Mouse (Mus musculus) heart, embryonic 14.5 days (tissue): ENCODE measurements around the gene Pdgfra. TPM values are rescaled to one million over a fixed set of nuclear protein-coding genes. Genes with fewer than 3 reads are reported as not detected.
A peak's percentile ranks its signal among the peaks of the same experiment; 100 is the strongest.

Experiments
- ATAC-seq: fragments of 200-750 bp; cut with Nextera tagmentation; 2 replicates; pipeline ENCODE4 v1.8.0; 2017; ENCODE audit warnings: low read depth, moderate TSS enrichment; ENCODE audit not compliant: insufficient number of reproducible peaks, insufficient read depth, low FRiP score
- H3K27ac ChIP-seq, 2 experiments: fragments of 200-500 bp in 1 of 2; fragments of 300-500 bp in 1 of 2; sonication (generic) in 1 of 2; replicated peaks in 1 of 2; 2 replicates each; pipeline ENCODE4 v1.5.1; 2012 to 2014; ENCODE audit warnings: low read depth in 2 of 2, low read length in 2 of 2, control low read depth in 1 of 2, mild to moderate bottlenecking in 1 of 2, mixed read lengths in 1 of 2; ENCODE audit not compliant: control insufficient read depth in 1 of 2, insufficient read depth in 1 of 2
- H3K27me3 ChIP-seq: fragments of 300-500 bp; sonication (generic); 2 replicates; pipeline ENCODE4 v1.6.1; 2014; ENCODE audit warnings: mild to moderate bottlenecking, low read length, control low read depth; ENCODE audit not compliant: control insufficient read depth, insufficient read depth
- H3K36me3 ChIP-seq: fragments of 300-500 bp; sonication (generic); 2 replicates; pipeline ENCODE4 v1.6.1; 2014; ENCODE audit warnings: mild to moderate bottlenecking, control low read depth, low read length, mixed read lengths; ENCODE audit not compliant: control insufficient read depth, insufficient read depth
- H3K4me1 ChIP-seq, 2 experiments: fragments of 200-500 bp in 1 of 2; fragments of 300-500 bp in 1 of 2; sonication (generic) in 1 of 2; 2 replicates each; pipeline ENCODE4 v1.6.1; 2012 to 2014; ENCODE audit warnings: low read length in 2 of 2, control low read depth in 1 of 2, mixed read lengths in 1 of 2; ENCODE audit not compliant: control insufficient read depth in 2 of 2, insufficient read depth in 2 of 2
- H3K4me2 ChIP-seq: fragments of 300-500 bp; sonication (generic); 2 replicates; pipeline ENCODE4 v1.6.1; 2014; ENCODE audit warnings: mild to moderate bottlenecking, low read length
- H3K4me3 ChIP-seq, 2 experiments: fragments of 200-500 bp in 1 of 2; fragments of 300-500 bp in 1 of 2; sonication (generic) in 1 of 2; 2 replicates each; pipeline ENCODE4 v1.5.1; 2012 to 2014; ENCODE audit warnings: low read length in 2 of 2, mild to moderate bottlenecking in 2 of 2, control low read depth in 1 of 2, low read depth in 1 of 2, moderate library complexity in 1 of 2; ENCODE audit not compliant: control insufficient read depth in 1 of 2, insufficient read depth in 1 of 2
- H3K9ac ChIP-seq: fragments of 300-500 bp; sonication (generic); 2 replicates; pipeline ENCODE4 v1.6.1; 2014; ENCODE audit warnings: mild to moderate bottlenecking, low read length
- H3K9me3 ChIP-seq: fragments of 300-500 bp; sonication (generic); 2 replicates; pipeline ENCODE4 v1.6.1; 2016; ENCODE audit warnings: low read length, control low read depth; ENCODE audit not compliant: control insufficient read depth
- WGBS: fragments of 180-500 bp; shearing (Covaris S2); extraction: QIAGEN DNeasy Blood & Tissue Kit; methylation state at CpG from one replicate; pipeline ENCODE4 v1.1.7; 2014; 5-methylcytosine and 5-hydroxymethylcytosine counted together
- polyA plus RNA-seq: library from polyadenylated mRNA; unstranded; fragments of >200 nt; fragmentation: Nextera tagmentation; extraction: Ambion mirVana; gene quantifications from 2 replicates; pipeline ENCODE4 v1.2.1, GENCODE M21; 2014

Gene Pdgfra
- polyA plus RNA-seq, 1 experiment from 2014 or later: 24.5 TPM

- Histone ChIP-seq H3K27ac (no peak overlapping the region), H3K4me2 (peak overlapping the region; percentile 74), H3K36me3 (no peaks in the 10 kb centered on the region), H3K4me1 (peaks cover 2 to 4% of the 10 kb centered on the region in 2 experiments; a peak in 3 of 4 replicates), H3K9ac (no peak overlapping the region), H3K27me3 (peaks cover 47% of the 10 kb centered on the region), H3K4me3 (no peak overlapping the region), H3K9me3 (no peaks in the 10 kb centered on the region)
- WGBS: 15% methylated on average over 7 of the region's 7 CpGs
- no peak for ATAC-seq
These were observed 8.3 kb upstream of the Pdgfra start for GRCm38 (mm10) chr5:75143767-75144166.

GRCm38 (mm10) chr5:75145341-75145740 is 6.8 kb upstream of the Pdgfra start:
- H3K4me1 ChIP-seq: peaks cover 5 to 9% of the 10 kb centered on the region in 2 experiments

GRCm38 (mm10) chr5:75146469-75146868 is 5.6 kb upstream of the Pdgfra start:
- ATAC-seq: no peak
- no peak overlapping the region for H3K27ac ChIP-seq
- peaks cover 14 to 16% of the 10 kb centered on the region in 2 experiments for H3K4me1 ChIP-seq
- no peaks in the 10 kb centered on the region for H3K36me3 ChIP-seq
- no peak overlapping the region for H3K9ac ChIP-seq
- H3K27me3 ChIP-seq: peaks cover 69% of the 10 kb centered on the region
- no peaks in the 10 kb centered on the region for H3K9me3 ChIP-seq
- 58% methylated on average over 1 of the region's 1 CpGs for WGBS
- H3K4me2 ChIP-seq: no peak overlapping the region
- no peak overlapping the region for H3K4me3 ChIP-seq

More at GRCm38 (mm10) chr5:75145341-75145740, 6.8 kb upstream of the Pdgfra start:
- H3K36me3 ChIP-seq: no peaks in the 10 kb centered on the region
- WGBS: 66% methylated on average over 2 of the region's 2 CpGs
- no peak overlapping the region for H3K9ac ChIP-seq
- H3K9me3 ChIP-seq: no peaks in the 10 kb centered on the region
- no peak for ATAC-seq
- no peak overlapping the region for H3K4me2 ChIP-seq
- H3K4me3 ChIP-seq: no peak overlapping the region
- H3K27ac ChIP-seq: no peak overlapping the region
- H3K27me3 ChIP-seq: peaks cover 57% of the 10 kb centered on the region

- Histone ChIP-seq H3K27me3 (peaks cover 82% of the 10 kb centered on the region), H3K4me2 (peak overlapping the region; percentile 61), H3K4me1 (peaks cover 15 to 16% of the 10 kb centered on the region in 2 experiments), H3K36me3 (no peaks in the 10 kb centered on the region), H3K4me3 (peak overlapping the region; percentile 15 to 27), H3K27ac (peak overlapping the region; percentile 49 to 51), H3K9ac (peak overlapping the region; percentile 32; the same call in 1 of the 2 replicates), H3K9me3 (no peaks in the 10 kb centered on the region)
- WGBS: 3% methylated on average over 30 of the region's 30 CpGs
- ATAC-seq: no peak
These were observed 3.6 kb upstream of the Pdgfra start for GRCm38 (mm10) chr5:75148343-75149127.

- Histone ChIP-seq H3K9ac (peak overlapping the region; percentile 32; the same call in 1 of the 2 replicates), H3K4me1 (peaks cover 14 to 16% of the 10 kb centered on the region in 2 experiments), H3K9me3 (no peaks in the 10 kb centered on the region), H3K4me3 (peak overlapping the region in 1 of 2 experiments; percentile 27; a peak in 1 of 4 replicates), H3K36me3 (no peaks in the 10 kb centered on the region), H3K27me3 (peaks cover 74% of the 10 kb centered on the region), H3K27ac (peak overlapping the region in 1 of 2 experiments; percentile 35; a peak in 2 of 4 replicates), H3K4me2 (peak overlapping the region; percentile 61)
- WGBS: 2% methylated on average over 10 of the region's 10 CpGs
- no peak for ATAC-seq
These were observed 2.7 kb upstream of the Pdgfra start for GRCm38 (mm10) chr5:75149380-75149779.

DNA sequence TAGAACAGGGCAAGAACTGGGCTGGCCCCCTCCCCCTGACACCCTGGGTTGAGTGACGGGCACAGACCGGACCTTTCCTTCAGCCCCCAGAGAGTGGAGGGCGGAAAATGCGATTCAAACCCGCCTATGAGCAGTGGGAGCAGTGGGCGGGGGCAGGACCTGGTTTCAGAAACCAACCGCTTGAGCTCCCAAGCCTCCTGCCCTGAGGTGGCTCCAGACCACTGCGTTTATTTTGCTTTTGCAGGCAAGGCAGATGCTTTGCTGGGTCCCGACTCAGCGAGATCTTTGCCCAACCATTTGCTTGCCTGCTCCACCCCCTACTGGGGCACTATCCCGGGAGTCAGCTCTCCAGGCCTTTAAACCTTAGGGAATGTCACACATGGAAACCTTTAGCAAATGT is 2.2 kb upstream of the Pdgfra start:
- H3K27ac ChIP-seq: peak overlapping the region in 1 of 2 experiments; percentile 35; a peak in 2 of 4 replicates
- H3K9ac ChIP-seq: peak overlapping the region; percentile 32; the same call in 1 of the 2 replicates
- peak overlapping the region; percentile 4 to 27; a peak in 3 of 4 replicates for H3K4me3 ChIP-seq
- H3K27me3 ChIP-seq: peaks cover 70% of the 10 kb centered on the region
- peaks cover 14 to 17% of the 10 kb centered on the region in 2 experiments for H3K4me1 ChIP-seq
- under 1% methylated on average over 11 of the region's 11 CpGs for WGBS
- H3K36me3 ChIP-seq: no peaks in the 10 kb centered on the region
- no peak; the same call in 1 of the 2 replicates for ATAC-seq
- H3K4me2 ChIP-seq: peak overlapping the region; percentile 61
- no peaks in the 10 kb centered on the region for H3K9me3 ChIP-seq

DNA sequence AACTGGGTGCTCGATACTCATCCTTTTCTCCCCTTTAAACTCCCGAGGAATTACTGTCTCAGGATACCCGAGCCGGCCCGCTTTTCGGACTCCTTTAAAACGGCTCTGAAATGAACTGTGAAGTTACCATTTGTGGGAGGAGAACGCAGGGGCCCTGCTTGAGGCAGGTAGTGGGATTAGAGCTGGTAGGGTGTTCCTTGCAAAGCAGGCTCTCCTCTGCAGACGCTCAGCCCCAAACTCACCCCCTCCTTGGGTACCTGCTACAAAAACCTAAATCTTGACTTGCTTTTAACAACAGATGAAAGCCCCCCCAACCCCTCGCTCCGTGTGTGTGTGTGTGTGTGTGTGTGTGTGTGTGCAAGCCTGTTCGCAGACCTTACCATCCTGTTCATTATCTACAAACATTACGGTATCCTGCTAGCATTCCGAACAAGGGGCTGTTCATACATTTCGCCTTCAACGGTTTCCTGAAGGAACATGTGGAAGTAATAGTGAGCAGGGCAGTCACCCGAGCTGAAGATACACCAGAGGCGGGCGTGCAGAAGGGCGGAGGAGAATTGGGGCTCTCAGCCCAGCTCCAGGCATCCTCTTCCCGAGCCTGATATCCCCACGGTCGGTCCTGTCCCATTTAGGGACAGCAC is 1.6 kb upstream of the Pdgfra start:
- Histone ChIP-seq H3K4me1 (peaks cover 14 to 19% of the 10 kb centered on the region in 2 experiments), H3K27ac (peak overlapping the region; percentile 51 to 53; a peak in 2 of 4 replicates)

More for the DNA sequence above, 1.6 kb upstream of the Pdgfra start:
- Histone ChIP-seq H3K4me2 (peak overlapping the region; percentile 61), H3K36me3 (no peaks in the 10 kb centered on the region), H3K4me3 (peak overlapping the region; percentile 29 to 56), H3K9ac (peak overlapping the region; percentile 32; the same call in 1 of the 2 replicates), H3K9me3 (no peaks in the 10 kb centered on the region), H3K27me3 (peaks cover 71% of the 10 kb centered on the region)
- ATAC-seq: no peak
- 2% methylated on average over 23 of the region's 23 CpGs for WGBS
